Mouse (Mus musculus) E14TG2a.4 (cell line): ENCODE measurements around the gene Scap.

Source experiments
- CTCF ChIP-seq: conservative IDR thresholded peaks from 2 replicates; pipeline ENCODE4 v1.5.1; 2014; ENCODE audit warnings: low read length
- NANOG ChIP-seq: IDR thresholded peaks from 2 replicates; pipeline ENCODE4 v1.6.1; 2014; ENCODE audit warnings: borderline replicate concordance, low read length, mixed read lengths
- POU5F1 ChIP-seq: IDR thresholded peaks from 2 replicates; pipeline ENCODE4 v1.6.1; 2014; ENCODE audit warnings: low read length, borderline replicate concordance

- no peak for TF ChIP-seq CTCF
- no peak for TF ChIP-seq POU5F1
- TF ChIP-seq NANOG = no peak
Measured at GRCm38 (mm10) chr9:110419511-110420112, 86.5 kb downstream of the Scap start, which contains the start of gene Ngp.
